Mouse (Mus musculus) CH12.LX (cell line): ENCODE measurements around the gene Prkcq. TPM values are rescaled to one million over a fixed set of nuclear protein-coding genes. Genes with fewer than 3 reads are reported as not detected.

Experiments used
- DNase-seq: peaks from one replicate; pipeline ENCODE4 v3.0.0-alpha.2; 2013; ENCODE audit errors: extremely low read depth
- H3K27ac ChIP-seq: 2 replicates; pipeline ENCODE4 v1.5.1; 2012; ENCODE audit warnings: low read depth, mild to moderate bottlenecking, control low read depth, moderate library complexity; ENCODE audit not compliant: insufficient read depth
- H3K27me3 ChIP-seq: replicated peaks from 2 replicates; pipeline ENCODE3; 2012; ENCODE audit warnings: inconsistent platforms
- H3K36me3 ChIP-seq, 2 experiments: replicated peaks in 1 of 2; 2 replicates each; pipeline versions ENCODE3 to v1.6.1; 2012; ENCODE audit warnings: inconsistent platforms in 1 of 2, low read length in 1 of 2, mild to moderate bottlenecking in 1 of 2, mixed read lengths in 1 of 2, moderate library complexity in 1 of 2; ENCODE audit not compliant: control insufficient read depth in 1 of 2, insufficient read depth in 1 of 2
- H3K4me1 ChIP-seq, 2 experiments: 2 replicates each; pipeline ENCODE4 v1.6.1; 2012; ENCODE audit warnings: inconsistent platforms in 1 of 2, moderate library complexity in 1 of 2; ENCODE audit not compliant: insufficient read depth in 2 of 2, control insufficient read depth in 1 of 2
- H3K4me2 ChIP-seq: 2 replicates; pipeline ENCODE4 v1.6.1; 2012; ENCODE audit warnings: low read depth, mild to moderate bottlenecking, control low read depth; ENCODE audit not compliant: poor library complexity, insufficient read depth, severe bottlenecking
- H3K4me3 ChIP-seq, 3 experiments: fragments of 150-350 bp in 1 of 3; sonication (generic) in 1 of 3; replicated peaks in 1 of 3; 2 replicates each; pipeline versions ENCODE3 to v1.5.1; 2011 to 2012; ENCODE audit warnings: low read depth in 2 of 3, low read length in 2 of 3, mild to moderate bottlenecking in 2 of 3, moderate library complexity in 2 of 3, control low read depth in 1 of 3, improper control_type of control experiment in 1 of 3, inconsistent platforms in 1 of 3, mixed read lengths in 1 of 3; ENCODE audit not compliant: poor library complexity in 1 of 3
- H3K79me2 ChIP-seq: replicated peaks from 2 replicates; pipeline ENCODE4 v1.6.1; 2012; ENCODE audit warnings: mild to moderate bottlenecking, moderate library complexity; ENCODE audit not compliant: control insufficient read depth, poor library complexity, insufficient read depth, severe bottlenecking; ENCODE audit errors: extremely low read depth
- H3K9ac ChIP-seq: 2 replicates; pipeline ENCODE4 v1.6.1; 2012; ENCODE audit warnings: low read depth, mild to moderate bottlenecking, control low read depth, moderate library complexity; ENCODE audit not compliant: insufficient read depth
- H3K9me3 ChIP-seq: replicated peaks from 2 replicates; pipeline ENCODE3; 2012; ENCODE audit warnings: low read length, inconsistent platforms, mixed read lengths
- CHD1 ChIP-seq: IDR thresholded peaks from 2 replicates; pipeline ENCODE4 v1.6.1; 2012; ENCODE audit warnings: low read depth, low read length, improper control_type of control experiment, inconsistent platforms
- CTCF ChIP-seq, 2 experiments: IDR thresholded peaks in 1 of 2; conservative IDR thresholded peaks in 1 of 2; 2 replicates each; pipeline ENCODE4 v1.5.1; 2011 to 2012; ENCODE audit warnings: low read depth in 2 of 2, low read length in 2 of 2, improper control_type of control experiment in 1 of 2, inconsistent platforms in 1 of 2, mild to moderate bottlenecking in 1 of 2, moderate library complexity in 1 of 2
- E2F4 ChIP-seq: IDR thresholded peaks from 2 replicates; pipeline ENCODE4 v1.6.1; 2011; ENCODE audit warnings: low read depth, low read length, improper control_type of control experiment; ENCODE audit not compliant: insufficient replicate concordance
- EP300 ChIP-seq: IDR thresholded peaks from 2 replicates; pipeline ENCODE4 v1.6.1; 2011; ENCODE audit warnings: low read length, improper control_type of control experiment
- GABPA ChIP-seq: IDR thresholded peaks from 2 replicates; pipeline ENCODE4 v1.6.1; 2012; ENCODE audit warnings: low read depth, low read length, improper control_type of control experiment, inconsistent platforms; ENCODE audit not compliant: insufficient replicate concordance
- HCFC1 ChIP-seq: IDR thresholded peaks from 2 replicates; pipeline ENCODE4 v1.6.1; 2012; ENCODE audit warnings: low read depth, mild to moderate bottlenecking, inconsistent platforms, low read length, improper control_type of control experiment
- IRF4 ChIP-seq: IDR thresholded peaks from 2 replicates; pipeline ENCODE4 v1.6.1; 2014; ENCODE audit warnings: low read depth, mild to moderate bottlenecking, inconsistent platforms, low read length, improper control_type of control experiment
- JUND ChIP-seq: conservative IDR thresholded peaks from 2 replicates; pipeline ENCODE4 v1.6.1; 2011; ENCODE audit warnings: low read depth, low read length, improper control_type of control experiment
- KAT2A ChIP-seq: IDR thresholded peaks from 2 replicates; pipeline ENCODE4 v1.6.1; 2012; ENCODE audit warnings: low read length, improper control_type of control experiment, inconsistent platforms; ENCODE audit not compliant: insufficient replicate concordance
- MAFK ChIP-seq: IDR thresholded peaks from 2 replicates; pipeline ENCODE4 v1.6.1; 2011; ENCODE audit warnings: low read length, improper control_type of control experiment; ENCODE audit not compliant: insufficient replicate concordance
- MAX ChIP-seq: IDR thresholded peaks from 2 replicates; pipeline ENCODE4 v1.6.1; 2011; ENCODE audit warnings: low read length, improper control_type of control experiment
- MXI1 ChIP-seq: IDR thresholded peaks from 2 replicates; pipeline ENCODE4 v1.6.1; 2011; ENCODE audit warnings: mild to moderate bottlenecking, low read depth, low read length, improper control_type of control experiment
- MYC ChIP-seq: IDR thresholded peaks from 2 replicates; pipeline ENCODE4 v1.6.1; 2011; ENCODE audit warnings: low read depth, mild to moderate bottlenecking, improper control_type of control experiment, low read length
- NELFE ChIP-seq: IDR thresholded peaks from 2 replicates; pipeline ENCODE4 v1.6.1; 2011; ENCODE audit warnings: low read depth, low read length, improper control_type of control experiment
- NRF1 ChIP-seq: IDR thresholded peaks from 2 replicates; pipeline ENCODE4 v1.6.1; 2014; ENCODE audit warnings: low read depth, mild to moderate bottlenecking, inconsistent platforms, low read length, improper control_type of control experiment, moderate library complexity
- PAX5 ChIP-seq: IDR thresholded peaks from 2 replicates; pipeline ENCODE4 v1.6.1; 2012; ENCODE audit warnings: low read length, inconsistent platforms, mixed read lengths
- POLR2A ChIP-seq: IDR thresholded peaks from 2 replicates; pipeline ENCODE4 v1.6.1; 2011; ENCODE audit warnings: low read depth, mild to moderate bottlenecking, improper control_type of control experiment, low read length
- POLR2AphosphoS2 ChIP-seq: IDR thresholded peaks from 2 replicates; pipeline ENCODE4 v1.6.1; 2011; ENCODE audit warnings: low read depth, low read length, improper control_type of control experiment
- RAD21 ChIP-seq: IDR thresholded peaks from 2 replicates; pipeline ENCODE4 v1.6.1; 2011; ENCODE audit warnings: low read depth, mild to moderate bottlenecking, low read length, improper control_type of control experiment, moderate library complexity
- SIN3A ChIP-seq: IDR thresholded peaks from 2 replicates; pipeline ENCODE4 v1.6.1; 2012; ENCODE audit warnings: low read length, improper control_type of control experiment, inconsistent platforms
- SMC3 ChIP-seq: IDR thresholded peaks from 2 replicates; pipeline ENCODE4 v1.6.1; 2011; ENCODE audit warnings: low read depth, low read length, improper control_type of control experiment
- UBTF ChIP-seq: IDR thresholded peaks from 2 replicates; pipeline ENCODE4 v1.6.1; 2012; ENCODE audit warnings: low read depth, mild to moderate bottlenecking, inconsistent platforms, low read length, improper control_type of control experiment, moderate library complexity
- USF1 ChIP-seq: IDR thresholded peaks from 2 replicates; pipeline ENCODE4 v1.6.1; 2014; ENCODE audit warnings: low read depth, mild to moderate bottlenecking, inconsistent platforms, low read length, improper control_type of control experiment
- USF2 ChIP-seq: conservative IDR thresholded peaks from 2 replicates; pipeline ENCODE4 v1.6.1; 2011; ENCODE audit warnings: low read depth, low read length, improper control_type of control experiment
- ZC3H11A ChIP-seq: IDR thresholded peaks from 2 replicates; pipeline ENCODE4 v1.6.1; 2012; ENCODE audit warnings: low read depth, mild to moderate bottlenecking, inconsistent platforms, low read length, improper control_type of control experiment
- ZKSCAN1 ChIP-seq: IDR thresholded peaks from 2 replicates; pipeline ENCODE4 v1.6.1; 2012; ENCODE audit warnings: low read depth, inconsistent platforms, low read length, improper control_type of control experiment, borderline replicate concordance
- ZMIZ1 ChIP-seq: IDR thresholded peaks from 2 replicates; pipeline ENCODE4 v1.6.1; 2012; ENCODE audit warnings: low read depth, mild to moderate bottlenecking, inconsistent platforms, low read length, improper control_type of control experiment
- dilution Hi-C: fragments of 300-500 bp; cut with MboI; formaldehyde crosslinking; loops from 2 replicates; pipeline ENCODE4 v1.14.3; 2020; ENCODE audit warnings: low sequenced_read_pairs; ENCODE audit not compliant: extremely low pct_unique_long_range_greater_than_20kb, extremely low pct_ligation_motif_present
- in situ Hi-C: fragments of 300-500 bp; cut with MboI; formaldehyde crosslinking; loops from 3 replicates; pipeline ENCODE4 v1.14.3; 2019; ENCODE audit warnings: low sequenced_read_pairs, low pct_ligation_motif_present, low pct_unique_long_range_greater_than_20kb, mixed read lengths
- polyA plus RNA-seq: library from polyadenylated mRNA; unstranded; fragments of >175 nt; gene quantifications from 2 replicates; pipeline ENCODE4 v1.2.1, GENCODE M21; 2012; ENCODE audit warnings: low read depth; ENCODE audit not compliant: insufficient read length
- total RNA-seq, 2 experiments: library from RNA; depleted of rRNA; stranded (reverse); fragments of 300-350 nt in 1 of 2; fragments of >200 nt in 1 of 2; gene quantifications; 2 replicates each; pipeline ENCODE4 v1.2.3; 2012 to 2014

Gene Prkcq
- total and polyA plus RNA-seq, 3 experiments, result not detected

DNA sequence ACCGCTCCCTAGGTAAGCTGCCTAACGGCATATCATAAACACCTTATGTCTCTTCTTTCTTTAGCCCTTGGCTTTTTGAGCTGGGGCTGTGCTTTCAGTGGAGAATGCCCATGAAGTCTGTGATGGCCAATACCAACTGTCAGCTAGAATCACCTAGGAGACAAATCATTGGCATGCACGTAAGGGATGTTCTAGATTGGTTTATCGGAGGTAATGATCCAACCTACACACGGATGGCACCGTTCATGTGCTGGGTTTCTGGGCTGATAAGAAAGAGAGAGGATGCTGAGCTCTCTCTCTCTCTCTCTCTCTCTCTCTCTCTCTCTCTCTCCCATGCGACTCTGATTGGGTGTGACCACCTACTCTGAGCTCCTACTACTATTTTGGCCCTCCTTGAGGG, 10.2 kb downstream of the Prkcq start:
- no peaks in the 10 kb centered on the region for H3K9me3 ChIP-seq
- H3K4me2 ChIP-seq, result no peak overlapping the region
- no peak for DNase-seq
- in situ Hi-C loops (no loop called here), dilution Hi-C loops (no loop called here)
- no peak overlapping the region for H3K27ac ChIP-seq
- H3K4me1 ChIP-seq, result peaks cover 0 to under 1% of the 10 kb centered on the region in 2 experiments; a peak in 1 of 4 replicates
- no peak overlapping the region for H3K4me3 ChIP-seq
- H3K27me3 ChIP-seq, result no peaks in the 10 kb centered on the region
- H3K79me2 ChIP-seq, result no peaks in the 10 kb centered on the region
- no peaks in the 10 kb centered on the region for H3K36me3 ChIP-seq
- no peak overlapping the region for H3K9ac ChIP-seq
- no peak for TF ChIP-seq ZMIZ1
- no peak for TF ChIP-seq MAX
- no peak for TF ChIP-seq NRF1
- no peak for TF ChIP-seq GABPA
- TF ChIP-seq UBTF, result no peak
- no peak for TF ChIP-seq SMC3
- TF ChIP-seq JUND, result no peak
- no peak for TF ChIP-seq NELFE
- TF ChIP-seq CHD1, result no peak
- no peak for TF ChIP-seq POLR2AphosphoS2
- TF ChIP-seq ZC3H11A, result no peak
- no peak for TF ChIP-seq PAX5
- TF ChIP-seq IRF4, result no peak
- no peak for TF ChIP-seq MYC
- TF ChIP-seq KAT2A, result no peak
- no peak for TF ChIP-seq USF1
- TF ChIP-seq RAD21, result no peak
- TF ChIP-seq MXI1, result no peak
- TF ChIP-seq EP300, result no peak
- no peak for TF ChIP-seq HCFC1

DNA sequence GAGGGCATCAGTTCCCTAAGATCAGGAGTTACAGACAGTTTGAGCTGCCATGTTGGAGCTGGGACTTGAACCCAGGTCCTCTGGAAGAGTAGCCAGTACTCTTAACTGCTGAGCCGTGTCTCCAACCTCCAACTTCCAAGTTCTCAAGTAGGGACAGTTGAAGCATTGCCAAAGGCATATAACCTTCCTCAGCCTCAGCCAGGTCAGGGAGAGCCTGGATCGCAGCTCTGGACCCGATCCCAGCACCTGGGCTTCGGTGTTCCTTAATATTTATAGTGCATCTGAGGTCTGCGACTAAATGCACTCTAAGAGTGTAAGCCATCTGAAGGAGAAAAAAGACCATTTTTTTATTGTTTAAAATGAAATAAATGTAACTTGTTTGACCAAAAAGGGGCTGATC, 12.1 kb downstream of the Prkcq start:
- Histone ChIP-seq H3K4me1 (peaks cover 0 to 14% of the 10 kb centered on the region in 2 experiments; a peak in 2 of 4 replicates), H3K27ac (no peak overlapping the region), H3K9me3 (no peaks in the 10 kb centered on the region), H3K27me3 (no peaks in the 10 kb centered on the region), H3K9ac (no peak overlapping the region), H3K36me3 (no peaks in the 10 kb centered on the region), H3K4me2 (no peak overlapping the region), H3K79me2 (no peaks in the 10 kb centered on the region), H3K4me3 (no peak overlapping the region)
- in situ Hi-C loops (no loop called here), dilution Hi-C loops (no loop called here)
- TF ChIP-seq HCFC1 (no peak), POLR2A (no peak), E2F4 (no peak), IRF4 (no peak), USF2 (no peak), UBTF (no peak), SIN3A (no peak), ZKSCAN1 (no peak), MAFK (no peak), NRF1 (no peak), MYC (no peak), CTCF (conservative IDR thresholded peaks at IDR 0.05 in 1 of 2, IDR thresholded peaks at IDR 0.05 in 1 of 2; ENCODE audit: low read depth in 2 of 2, low read length in 2 of 2) (no peak), POLR2AphosphoS2 (no peak)
- DNase-seq, result no peak
